Mouse (Mus musculus) cerebellum, postnatal 4 days (tissue): ENCODE measurements at regions not wholly inside any gene's neighbourhood (a gene's known extent, or its start where the extent isn't known, plus 50 kb on each side); places are given as distances from the start of the nearest gene placed in this dataset.

Experiments
- DNase-seq, 2 experiments: peaks; one replicate each; pipeline ENCODE4 v3.0.0; 2022; ENCODE audit warnings: low spot score in 2 of 2, mixed read lengths in 1 of 2

- no peak for DNase-seq
Measured at GRCm38 (mm10) chr7:70643694-70644301, 277.3 kb upstream of the Nr2f2 start.

- no peak for DNase-seq
Measured at GRCm38 (mm10) chr7:70643055-70643454, 276.5 kb upstream of the Nr2f2 start.

GRCm38 (mm10) chr7:70641217-70641616 is 274.7 kb upstream of the Nr2f2 start:
- DNase-seq, result no peak

- DNase-seq, result no peak
Measured at GRCm38 (mm10) chr7:70640574-70640973, 274.0 kb upstream of the Nr2f2 start.

- DNase-seq, result no peak
Measured at GRCm38 (mm10) chr7:70638161-70638560, 271.6 kb upstream of the Nr2f2 start.

GRCm38 (mm10) chr7:70634016-70634415 is 267.5 kb upstream of the Nr2f2 start:
- no peak for DNase-seq

- no peak for DNase-seq
Measured at GRCm38 (mm10) chr7:70633577-70633976, 267.0 kb upstream of the Nr2f2 start.

GRCm38 (mm10) chr7:70625643-70626231 is 259.2 kb upstream of the Nr2f2 start:
- no peak for DNase-seq

GRCm38 (mm10) chr7:70624727-70625642 is 258.4 kb upstream of the Nr2f2 start:
- peak in 1 of 2 experiments; percentile 62 for DNase-seq

- DNase-seq, result peak in 1 of 2 experiments; percentile 8
Measured at GRCm38 (mm10) chr7:70624031-70624726, 257.6 kb upstream of the Nr2f2 start.

GRCm38 (mm10) chr7:70619400-70619799 is 252.9 kb upstream of the Nr2f2 start:
- DNase-seq, result no peak

GRCm38 (mm10) chr7:70618270-70618669 is 251.7 kb upstream of the Nr2f2 start:
- DNase-seq, result no peak

GRCm38 (mm10) chr7:70606511-70606910 is 240.0 kb upstream of the Nr2f2 start:
- no peak for DNase-seq

- DNase-seq, result no peak
Measured at GRCm38 (mm10) chr7:70604471-70605174, 238.1 kb upstream of the Nr2f2 start.

GRCm38 (mm10) chr7:70593027-70593426 is 226.5 kb upstream of the Nr2f2 start:
- DNase-seq, result no peak

GRCm38 (mm10) chr7:70591361-70592256 is 225.1 kb upstream of the Nr2f2 start:
- no peak for DNase-seq

- DNase-seq, result no peak
Measured at GRCm38 (mm10) chr7:70589713-70590112, 223.2 kb upstream of the Nr2f2 start.

- DNase-seq, result no peak
Measured at GRCm38 (mm10) chr7:70588061-70588460, 221.5 kb upstream of the Nr2f2 start.

- no peak for DNase-seq
Measured at GRCm38 (mm10) chr7:70584480-70584879, 217.9 kb upstream of the Nr2f2 start.
